ENCODE assay signal across 10 mouse cellular contexts in the genomic region with DNA sequence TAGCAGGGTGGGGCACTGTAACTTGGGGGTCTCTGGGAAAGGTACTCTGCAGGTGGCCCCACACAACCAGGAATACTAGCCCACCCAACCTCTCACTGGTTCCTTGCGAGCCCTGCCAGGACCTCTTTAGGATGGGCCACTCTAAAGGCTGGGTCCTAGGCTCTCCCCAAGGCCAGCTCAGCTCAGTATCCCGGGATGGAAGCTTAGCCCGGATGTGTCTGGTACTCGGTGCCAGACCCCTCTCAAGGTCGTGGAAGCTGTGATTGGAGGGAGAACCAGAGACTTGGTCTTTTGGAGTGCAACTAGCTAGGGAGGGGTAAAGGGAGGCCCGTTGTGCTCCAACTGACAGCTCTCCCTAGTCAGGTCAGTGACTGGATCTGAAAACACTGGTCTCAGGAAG. TPM values are rescaled to one million over a fixed set of nuclear protein-coding genes. Genes with fewer than 3 reads are reported as not detected.
DNase-seq lines count a peak whose midpoint lies in the region; ATAC-seq and TF ChIP-seq lines count a peak whose summit lies in the region.
"Had no signal": no experiment of that assay in that cellular context is flagged by ENCODE, and none has a peak within 500 bp of the region (broad histone marks: within the 10 kb centered on the region; RNA-seq: fewer than 3 reads in every experiment).

No protein-coding gene starts in this region.

- no peak for TF ChIP-seq CTCF in E14TG2a.4 (conservative IDR thresholded peaks at IDR 0.05; ENCODE audit: low read length)
- no peak for TF ChIP-seq CTCF in forebrain, postnatal 0 days (IDR thresholded peaks at IDR 0.05; ENCODE audit: low read depth)

- H3K27me3 ChIP-seq in E14TG2a.4 (ENCODE audit: insufficient read depth, low read length) = peaks cover 15% of the 10 kb centered on the region
- peaks cover 10% of the 10 kb centered on the region for H3K27me3 ChIP-seq in forebrain, postnatal 0 days (ENCODE audit: insufficient read depth, low read length)
- peaks cover 44% of the 10 kb centered on the region for H3K27me3 ChIP-seq in liver, embryonic 15.5 days

- no peak overlapping the region for H3K27ac ChIP-seq in forebrain, postnatal 0 days (ENCODE audit: low read depth, low read length)
- H3K27ac ChIP-seq in liver, embryonic 15.5 days (replicated peaks) = no peak overlapping the region

- peak; percentile 84 for DNase-seq in heart, adult 11 months
- no peak for DNase-seq in heart, postnatal 10 days
- DNase-seq in forebrain, postnatal 0 days = no peak
- no peak for DNase-seq in spleen, adult 18-20 months
- DNase-seq in urinary bladder, postnatal 25 days (ENCODE audit: low spot score) = no peak
- DNase-seq in frontal cortex, postnatal 36 days (ENCODE audit: low spot score in 2 of 2) = no peak

- peaks cover 77% of the 10 kb centered on the region for H3K4me1 ChIP-seq in E14TG2a.4 (replicated peaks; ENCODE audit: low read depth, low read length)
- no peaks in the 10 kb centered on the region for H3K4me1 ChIP-seq in forebrain, postnatal 0 days (ENCODE audit: insufficient read depth)
- H3K4me1 ChIP-seq in liver, embryonic 15.5 days (replicated peaks) = peaks cover 16% of the 10 kb centered on the region; the same call in 1 of the 2 replicates

- peak overlapping the region; percentile 79 for H3K4me2 ChIP-seq in forebrain, postnatal 0 days (ENCODE audit: low read depth)
- H3K4me2 ChIP-seq in liver, embryonic 15.5 days = peak overlapping the region; percentile 54

- no peak for ATAC-seq in forebrain, postnatal 0 days
- ATAC-seq in liver, embryonic 15.5 days (ENCODE audit: insufficient read depth) = no peak

- 0 out of 2 replicates have a peak, but pooled peaks cover 3% of the 10 kb centered on the region for H3K9me3 ChIP-seq in E14TG2a.4 (ENCODE audit: low read length)
- H3K9me3 ChIP-seq in forebrain, postnatal 0 days (ENCODE audit: low read length) = no peaks in the 10 kb centered on the region
- no peaks in the 10 kb centered on the region for H3K9me3 ChIP-seq in liver, embryonic 15.5 days (replicated peaks)

- peak overlapping the region; percentile 72 for H3K4me3 ChIP-seq in E14TG2a.4 (replicated peaks; ENCODE audit: low read length)
- peak overlapping the region; percentile 42 for H3K4me3 ChIP-seq in forebrain, postnatal 0 days (ENCODE audit: low read depth, low read length)
- H3K4me3 ChIP-seq in liver, embryonic 15.5 days (replicated peaks) = peak overlapping the region; percentile 35; the same call in 1 of the 2 replicates

- intact Hi-C loops in heart, postnatal 10 days (cut with DNase I) = no loop called here

- peak overlapping the region; percentile 50 for H3K9ac ChIP-seq in forebrain, postnatal 0 days
- H3K9ac ChIP-seq in liver, embryonic 15.5 days = no peak overlapping the region; the same call in 1 of the 2 replicates

- 10% methylated on average over 6 of the region's 6 CpGs for WGBS in forebrain, postnatal 0 days
- WGBS in liver, embryonic 15.5 days (ENCODE audit: insufficient replicate concordance) = 11% methylated on average over 6 of the region's 6 CpGs

- H3K36me3 ChIP-seq in E14TG2a.4 (ENCODE audit: insufficient read depth, low read length) = peaks cover 51% of the 10 kb centered on the region
- no peaks in the 10 kb centered on the region for H3K36me3 ChIP-seq in forebrain, postnatal 0 days (ENCODE audit: insufficient read depth)
- H3K36me3 ChIP-seq in liver, embryonic 15.5 days (replicated peaks) = peaks cover 40% of the 10 kb centered on the region

RNA-seq across cellular contexts. Expression of gene Gng13, which starts 0.7 kb away (rescaled TPM):
- 1 to 10 TPM in 1 of 2 experiments, under 1 TPM in 1; 0.38 to 1.9 TPM for total RNA-seq in heart, postnatal 10 days (2021)
- 8.2 and 23.2 TPM in 2 replicates for total RNA-seq in forebrain, postnatal 0 days (2014; rRNA removed)
- polyA plus RNA-seq in forebrain, postnatal 0 days (2015; fragmentation: Nextera tagmentation; extraction: Ambion mirVana) = 17.0 and 24.5 TPM in 2 replicates
- polyA plus RNA-seq in liver, embryonic 15.5 days (2015; fragmentation: Nextera tagmentation; extraction: Ambion mirVana) = not detected in 2 replicates
- total RNA-seq: liver, adult 2 months had no signal
- polyA plus RNA-seq: gonadal fat pad, adult 2 months; liver, adult 2 months had no signal

RNA-seq across cellular contexts. Expression of gene Chtf18, which starts 9.5 kb away (rescaled TPM):
- 1 to 10 TPM; 4.2 to 5.1 TPM for total RNA-seq in heart, postnatal 10 days (2021)
- total RNA-seq in forebrain, postnatal 0 days (2014; rRNA removed) = 2.2 and 3.7 TPM in 2 replicates
- 2.3 and 3.3 TPM in 2 replicates for polyA plus RNA-seq in forebrain, postnatal 0 days (2015; fragmentation: Nextera tagmentation; extraction: Ambion mirVana)
- 21.1 and 24.2 TPM in 2 replicates for polyA plus RNA-seq in liver, embryonic 15.5 days (2015; fragmentation: Nextera tagmentation; extraction: Ambion mirVana)

RNA-seq across cellular contexts. Expression of gene Rpusd1, which starts 9.8 kb away (rescaled TPM):
- 1 to 10 TPM; 4.6 to 5.7 TPM for total RNA-seq in heart, postnatal 10 days (2021)
- total RNA-seq in forebrain, postnatal 0 days (2014; rRNA removed) = 6.5 and 8.0 TPM in 2 replicates
- 30.0 and 30.7 TPM in 2 replicates for polyA plus RNA-seq in forebrain, postnatal 0 days (2015; fragmentation: Nextera tagmentation; extraction: Ambion mirVana)
- 6.4 and 6.6 TPM in 2 replicates for polyA plus RNA-seq in liver, embryonic 15.5 days (2015; fragmentation: Nextera tagmentation; extraction: Ambion mirVana)

RNA-seq across cellular contexts. Expression of gene Mslnl, which starts 18.2 kb away (rescaled TPM):
- not detected for total RNA-seq in heart, postnatal 10 days (2021)
- total RNA-seq in forebrain, postnatal 0 days (2014; rRNA removed) = 0.10 TPM in 1 of 2 replicates, not detected in the other
- polyA plus RNA-seq in forebrain, postnatal 0 days (2015; fragmentation: Nextera tagmentation; extraction: Ambion mirVana) = not detected in 2 replicates
- polyA plus RNA-seq in liver, embryonic 15.5 days (2015; fragmentation: Nextera tagmentation; extraction: Ambion mirVana) = not detected in 2 replicates
- total RNA-seq: liver, adult 2 months had no signal
- polyA plus RNA-seq: liver, adult 2 months had no signal

RNA-seq across cellular contexts. Expression of gene Msln, which starts 36.5 kb away (rescaled TPM):
- total RNA-seq in heart, postnatal 10 days (2021) = 10 to 100 TPM; 38.5 to 40.6 TPM
- 2.1 and 4.0 TPM in 2 replicates for total RNA-seq in forebrain, postnatal 0 days (2014; rRNA removed)
- polyA plus RNA-seq in forebrain, postnatal 0 days (2015; fragmentation: Nextera tagmentation; extraction: Ambion mirVana) = 0.97 and 1.3 TPM in 2 replicates
- 2.5 and 2.7 TPM in 2 replicates for polyA plus RNA-seq in liver, embryonic 15.5 days (2015; fragmentation: Nextera tagmentation; extraction: Ambion mirVana)
